Mouse (Mus musculus) embryonic facial prominence, embryonic 11.5 days (tissue): ENCODE measurements around the gene Trrap. TPM values are rescaled to one million over a fixed set of nuclear protein-coding genes. Genes with fewer than 3 reads are reported as not detected.
A peak's percentile ranks its signal among the peaks of the same experiment; 100 is the strongest.

Experiments
- ATAC-seq: fragments of 200-750 bp; cut with Nextera tagmentation; replicated peaks from 2 replicates; pipeline ENCODE4 v1.8.0; 2017; ENCODE audit warnings: low read depth; ENCODE audit not compliant: insufficient number of reproducible peaks, low FRiP score, low TSS enrichment
- DNase-seq: peaks from one replicate; pipeline ENCODE4 v3.0.0-alpha.2; 2015; ENCODE audit warnings: low spot score
- H3K27ac ChIP-seq: fragments of 300-500 bp; sonication (generic); replicated peaks from 2 replicates; pipeline ENCODE4 v1.5.1; 2014; ENCODE audit warnings: mild to moderate bottlenecking, low read depth, low read length, control low read depth
- H3K27me3 ChIP-seq: fragments of 300-500 bp; sonication (generic); 2 replicates; pipeline ENCODE4 v1.6.1; 2014; ENCODE audit warnings: mild to moderate bottlenecking, low read length, moderate library complexity, mixed read lengths; ENCODE audit not compliant: control insufficient read depth, insufficient read depth
- H3K36me3 ChIP-seq: fragments of 300-500 bp; sonication (generic); replicated peaks from 2 replicates; pipeline ENCODE4 v1.6.1; 2014; ENCODE audit warnings: low read depth, mild to moderate bottlenecking, low read length, moderate library complexity, mixed read lengths; ENCODE audit not compliant: control insufficient read depth, insufficient read depth
- H3K4me1 ChIP-seq: fragments of 300-500 bp; sonication (generic); 2 replicates; pipeline ENCODE4 v1.6.1; 2014; ENCODE audit warnings: low read length, mixed read lengths; ENCODE audit not compliant: control insufficient read depth, insufficient read depth
- H3K4me2 ChIP-seq: fragments of 300-500 bp; sonication (generic); 2 replicates; pipeline ENCODE4 v1.6.1; 2014; ENCODE audit warnings: low read depth, mild to moderate bottlenecking, control low read depth, low read length, moderate library complexity
- H3K4me3 ChIP-seq: fragments of 300-500 bp; sonication (generic); 2 replicates; pipeline ENCODE4 v1.5.1; 2014; ENCODE audit warnings: low read depth, low read length, control low read depth
- H3K9ac ChIP-seq: fragments of 300-500 bp; sonication (generic); replicated peaks from 2 replicates; pipeline ENCODE4 v1.6.1; 2014; ENCODE audit warnings: mild to moderate bottlenecking, control low read depth, low read length
- H3K9me3 ChIP-seq: fragments of 300-500 bp; sonication (generic); replicated peaks from 2 replicates; pipeline ENCODE4 v1.6.1; 2016; ENCODE audit warnings: mild to moderate bottlenecking, low read length, inconsistent platforms, mixed read lengths; ENCODE audit not compliant: control insufficient read depth
- WGBS: fragments of 180-500 bp; shearing (Covaris S2); extraction: QIAGEN DNeasy Blood & Tissue Kit; methylation state at CpG from one replicate; pipeline ENCODE4 v1.1.7; 2014; 5-methylcytosine and 5-hydroxymethylcytosine counted together
- polyA plus RNA-seq: library from polyadenylated mRNA; unstranded; fragments of >200 nt; fragmentation: Nextera tagmentation; extraction: Ambion mirVana; gene quantifications from 2 replicates; pipeline ENCODE4 v1.2.1, GENCODE M21; 2014

The Trrap gene
- polyA plus RNA-seq, 1 experiment from 2014 or later = 78.8 TPM

- no peak for ATAC-seq
These were observed 88.4 kb downstream of the Trrap start for GRCm38 (mm10) chr5:144855936-144856335.

GRCm38 (mm10) chr5:144858527-144858926 lies 91.0 kb downstream of the Trrap start:
- Histone ChIP-seq H3K9ac (no peak overlapping the region), H3K27me3 (no peaks in the 10 kb centered on the region), H3K27ac (no peak overlapping the region), H3K9me3 (no peaks in the 10 kb centered on the region), H3K4me2 (no peak overlapping the region), H3K4me3 (no peak overlapping the region), H3K4me1 (no peaks in the 10 kb centered on the region), H3K36me3 (peaks cover 20% of the 10 kb centered on the region)
- WGBS = 95% methylated on average over 15 of the region's 15 CpGs
- DNase-seq (no peak), ATAC-seq (no peak)

More at GRCm38 (mm10) chr5:144855936-144856335, 88.4 kb downstream of the Trrap start:
- H3K4me2 ChIP-seq = no peak overlapping the region
- no peak overlapping the region for H3K9ac ChIP-seq
- DNase-seq = no peak
- no peaks in the 10 kb centered on the region for H3K4me1 ChIP-seq
- no peak overlapping the region for H3K27ac ChIP-seq
- H3K9me3 ChIP-seq = no peaks in the 10 kb centered on the region
- no peaks in the 10 kb centered on the region for H3K27me3 ChIP-seq
- H3K36me3 ChIP-seq = peaks cover 32% of the 10 kb centered on the region
- WGBS = 77% methylated on average over 6 of the region's 6 CpGs
- H3K4me3 ChIP-seq = no peak overlapping the region

- no peak overlapping the region for H3K4me3 ChIP-seq
- no peak overlapping the region for H3K4me2 ChIP-seq
- 95% methylated on average over 9 of the region's 9 CpGs for WGBS
- no peak for DNase-seq
- H3K4me1 ChIP-seq = no peaks in the 10 kb centered on the region
- H3K9me3 ChIP-seq = no peaks in the 10 kb centered on the region
- H3K27ac ChIP-seq = no peak overlapping the region
- H3K9ac ChIP-seq = no peak overlapping the region
- ATAC-seq = no peak
- H3K27me3 ChIP-seq = no peaks in the 10 kb centered on the region
- H3K36me3 ChIP-seq = peaks cover 20% of the 10 kb centered on the region
These were observed 91.8 kb downstream of the Trrap start for GRCm38 (mm10) chr5:144859284-144859683.

- Histone ChIP-seq H3K9me3 (no peaks in the 10 kb centered on the region), H3K4me2 (no peak overlapping the region), H3K27me3 (no peaks in the 10 kb centered on the region), H3K27ac (no peak overlapping the region), H3K4me3 (no peak overlapping the region), H3K36me3 (peaks cover 18% of the 10 kb centered on the region), H3K9ac (no peak overlapping the region), H3K4me1 (no peaks in the 10 kb centered on the region)
- no peak for ATAC-seq
- WGBS = 98% methylated on average over 8 of the region's 8 CpGs
- DNase-seq = no peak
These were observed 93.4 kb downstream of the Trrap start for GRCm38 (mm10) chr5:144860913-144861312.

GRCm38 (mm10) chr5:144866923-144867322 lies 99.4 kb downstream of the Trrap start:
- H3K9ac ChIP-seq = no peak overlapping the region
- no peaks in the 10 kb centered on the region for H3K4me1 ChIP-seq
- no peak overlapping the region for H3K4me3 ChIP-seq
- no peak overlapping the region for H3K4me2 ChIP-seq
- WGBS = 87% methylated on average over 8 of the region's 8 CpGs
- ATAC-seq = no peak
- no peak overlapping the region for H3K27ac ChIP-seq
- peak; percentile 45 for DNase-seq
- no peaks in the 10 kb centered on the region; the same call in 1 of the 2 replicates for H3K36me3 ChIP-seq
- no peaks in the 10 kb centered on the region for H3K9me3 ChIP-seq
- H3K27me3 ChIP-seq = no peaks in the 10 kb centered on the region

- Histone ChIP-seq H3K4me2 (no peak overlapping the region), H3K27ac (no peak overlapping the region), H3K9ac (no peak overlapping the region), H3K4me3 (no peak overlapping the region), H3K36me3 (no peaks in the 10 kb centered on the region; the same call in 1 of the 2 replicates), H3K4me1 (no peaks in the 10 kb centered on the region), H3K27me3 (no peaks in the 10 kb centered on the region), H3K9me3 (no peaks in the 10 kb centered on the region)
- no peak for DNase-seq
- ATAC-seq = no peak
- 65% methylated on average over 7 of the region's 7 CpGs for WGBS
These were observed 101.9 kb downstream of the Trrap start for GRCm38 (mm10) chr5:144869466-144869865.

- WGBS = 60% methylated on average over 7 of the region's 7 CpGs
- no peak overlapping the region for H3K9ac ChIP-seq
- no peak overlapping the region for H3K4me3 ChIP-seq
- H3K9me3 ChIP-seq = no peaks in the 10 kb centered on the region
- H3K36me3 ChIP-seq = no peaks in the 10 kb centered on the region; the same call in 1 of the 2 replicates
- H3K27ac ChIP-seq = no peak overlapping the region
- no peaks in the 10 kb centered on the region for H3K4me1 ChIP-seq
- DNase-seq (no peak), ATAC-seq (no peak)
- no peak overlapping the region for H3K4me2 ChIP-seq
- H3K27me3 ChIP-seq = no peaks in the 10 kb centered on the region
These were observed 103.2 kb downstream of the Trrap start for GRCm38 (mm10) chr5:144870782-144871181.

GRCm38 (mm10) chr5:144871775-144872174 lies 104.2 kb downstream of the Trrap start:
- Histone ChIP-seq H3K4me2 (no peak overlapping the region), H3K9me3 (no peaks in the 10 kb centered on the region), H3K27ac (no peak overlapping the region), H3K36me3 (no peaks in the 10 kb centered on the region; the same call in 1 of the 2 replicates), H3K27me3 (no peaks in the 10 kb centered on the region), H3K4me3 (no peak overlapping the region), H3K9ac (no peak overlapping the region), H3K4me1 (no peaks in the 10 kb centered on the region)
- peak; percentile 30 for DNase-seq
- no peak for ATAC-seq
- 96% methylated on average over 1 of the region's 1 CpGs for WGBS
